Mouse (Mus musculus) testis, adult 2 months (tissue): ENCODE results near the gene Prrc2c.

Source experiments
- CTCF ChIP-seq: fragments of 200-500 bp; IDR thresholded peaks from 2 replicates; pipeline ENCODE4 v1.5.1; 2012; ENCODE audit warnings: low read depth, mild to moderate bottlenecking, inconsistent platforms, low read length, moderate library complexity; ENCODE audit not compliant: control insufficient read depth, insufficient read depth, insufficient replicate concordance
- POLR2A ChIP-seq: fragments of 200-500 bp; IDR thresholded peaks from 2 replicates; pipeline ENCODE4 v1.6.1; 2012; ENCODE audit warnings: low read depth, mild to moderate bottlenecking, inconsistent platforms, low read length, moderate library complexity; ENCODE audit not compliant: control insufficient read depth

GRCm38 (mm10) chr1:162783669-162784248 is 43.4 kb upstream of the Prrc2c start:
- TF ChIP-seq CTCF: no peak
- no peak for TF ChIP-seq POLR2A
